Mouse (Mus musculus) liver, embryonic 14.5 days (tissue): ENCODE measurements around the gene Rap1gap2. TPM values are rescaled to one million over a fixed set of nuclear protein-coding genes. Genes with fewer than 3 reads are reported as not detected.
A peak's percentile ranks its signal among the peaks of the same experiment; 100 is the strongest.

Experiments
- ATAC-seq: fragments of 200-750 bp; cut with Nextera tagmentation; 2 replicates; pipeline ENCODE4 v1.8.0; 2017; ENCODE audit warnings: moderate number of reproducible peaks, mild to moderate bottlenecking, moderate library complexity; ENCODE audit not compliant: insufficient read depth
- DNase-seq, 3 experiments: peaks; one replicate each; pipeline ENCODE4 v3.0.0-alpha.2; 2012 to 2013; ENCODE audit warnings: low read depth in 3 of 3, low spot score in 3 of 3
- H3K27ac ChIP-seq: fragments of 300-500 bp; sonication (generic); 2 replicates; pipeline ENCODE4 v1.5.1; 2014; ENCODE audit warnings: moderate library complexity, mild to moderate bottlenecking, control low read depth, inconsistent platforms
- H3K27me3 ChIP-seq: fragments of 300-500 bp; sonication (generic); 2 replicates; pipeline ENCODE4 v1.6.1; 2014; ENCODE audit warnings: mild to moderate bottlenecking, low read length, moderate library complexity; ENCODE audit not compliant: control insufficient read depth, insufficient read depth
- H3K36me3 ChIP-seq: fragments of 300-500 bp; sonication (generic); replicated peaks from 2 replicates; pipeline ENCODE4 v1.6.1; 2014; ENCODE audit warnings: low read depth; ENCODE audit not compliant: control insufficient read depth, insufficient read depth
- H3K4me1 ChIP-seq, 2 experiments: fragments of 200-500 bp in 1 of 2; fragments of 300-500 bp in 1 of 2; sonication (generic) in 1 of 2; replicated peaks; 2 replicates each; pipeline ENCODE4 v1.6.1; 2012 to 2014; ENCODE audit warnings: antibody characterized with exemption in 1 of 2, inconsistent platforms in 1 of 2, low read length in 1 of 2; ENCODE audit not compliant: control insufficient read depth in 2 of 2, insufficient read depth in 2 of 2
- H3K4me2 ChIP-seq: fragments of 300-500 bp; sonication (generic); 2 replicates; pipeline ENCODE4 v1.6.1; 2014; ENCODE audit warnings: low read depth, mild to moderate bottlenecking, control low read depth, moderate library complexity
- H3K4me3 ChIP-seq, 2 experiments: fragments of 200-500 bp in 1 of 2; fragments of 300-500 bp in 1 of 2; sonication (generic) in 1 of 2; 2 replicates each; pipeline ENCODE4 v1.5.1; 2012 to 2014; ENCODE audit warnings: low read depth in 2 of 2, low read length in 2 of 2, mild to moderate bottlenecking in 2 of 2, control low read depth in 1 of 2, inconsistent platforms in 1 of 2, moderate library complexity in 1 of 2; ENCODE audit not compliant: insufficient read depth in 1 of 2
- H3K9ac ChIP-seq: fragments of 300-500 bp; sonication (generic); replicated peaks from 2 replicates; pipeline ENCODE4 v1.6.1; 2014; ENCODE audit warnings: mild to moderate bottlenecking, control low read depth, moderate library complexity
- H3K9me3 ChIP-seq: fragments of 300-500 bp; sonication (generic); 2 replicates; pipeline ENCODE4 v1.6.1; 2016; ENCODE audit warnings: low read length, mixed read lengths; ENCODE audit not compliant: control insufficient read depth
- CTCF ChIP-seq: IDR thresholded peaks from 2 replicates; pipeline ENCODE4 v1.5.1; 2016; ENCODE audit warnings: antibody characterized with exemption, low read depth, control low read depth
- EP300 ChIP-seq: IDR thresholded peaks from 2 replicates; pipeline ENCODE4 v1.6.1; 2016; ENCODE audit warnings: antibody characterized with exemption, low read depth
- WGBS: fragments of 180-500 bp; shearing (Covaris S2); extraction: QIAGEN DNeasy Blood & Tissue Kit; methylation state at CpG from one replicate; pipeline ENCODE4 v1.1.7; 2014; ENCODE audit not compliant: insufficient replicate concordance; 5-methylcytosine and 5-hydroxymethylcytosine counted together
- polyA plus RNA-seq, 2 experiments: library from polyadenylated mRNA; depleted of rRNA in 1 of 2; stranded (reverse) in 1 of 2; unstranded in 1 of 2; fragments of >200 nt; fragmentation: Nextera tagmentation in 1 of 2; extraction: Ambion mirVana in 1 of 2; gene quantifications; 2 replicates each; pipeline versions ENCODE4 v1.2.1 to v1.2.3; 2012 to 2014

The Rap1gap2 gene
- polyA plus RNA-seq, 2 experiments: 0.56 to 0.98 TPM

DNA sequence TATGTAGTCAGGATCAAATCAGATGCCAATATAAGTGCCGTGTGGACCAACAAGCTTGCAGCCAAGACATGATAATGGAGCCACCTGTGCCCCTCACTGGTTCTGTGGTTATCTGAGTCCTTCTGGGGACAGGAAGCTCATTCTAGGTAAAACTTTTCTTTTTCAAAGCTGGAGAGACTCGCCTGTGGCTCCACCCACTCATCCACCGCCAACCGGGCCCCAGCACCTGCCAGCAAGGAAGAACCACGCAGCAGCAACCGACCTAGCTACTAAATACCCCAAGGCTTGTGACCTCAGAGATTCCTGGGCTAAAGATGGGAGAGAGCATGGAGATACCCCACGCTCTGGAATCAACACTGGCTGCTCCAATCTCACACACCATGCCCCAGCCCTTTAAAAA, 205.5 kb downstream of the Rap1gap2 start:
- Histone ChIP-seq H3K27ac (no peak overlapping the region), H3K9me3 (no peaks in the 10 kb centered on the region), H3K4me2 (no peak overlapping the region), H3K4me1 (no peaks in the 10 kb centered on the region), H3K36me3 (no peaks in the 10 kb centered on the region), H3K27me3 (no peaks in the 10 kb centered on the region), H3K4me3 (no peak overlapping the region), H3K9ac (no peak overlapping the region)
- ATAC-seq (no peak), DNase-seq (no peak)
- 54% methylated on average over 7 of the region's 7 CpGs for WGBS
- no peak for TF ChIP-seq CTCF
- TF ChIP-seq EP300: no peak

GRCm38 (mm10) chr11:74404216-74404615, 206.5 kb downstream of the Rap1gap2 start:
- no peak for TF ChIP-seq CTCF
- TF ChIP-seq EP300: no peak
- H3K9me3 ChIP-seq: no peaks in the 10 kb centered on the region
- no peaks in the 10 kb centered on the region for H3K4me1 ChIP-seq
- no peak for ATAC-seq
- no peak overlapping the region for H3K9ac ChIP-seq
- no peak overlapping the region for H3K4me2 ChIP-seq
- DNase-seq: no peak
- no peak overlapping the region for H3K27ac ChIP-seq
- 42% methylated on average over 2 of the region's 2 CpGs for WGBS
- no peaks in the 10 kb centered on the region for H3K36me3 ChIP-seq
- H3K4me3 ChIP-seq: no peak overlapping the region
- H3K27me3 ChIP-seq: no peaks in the 10 kb centered on the region

DNA sequence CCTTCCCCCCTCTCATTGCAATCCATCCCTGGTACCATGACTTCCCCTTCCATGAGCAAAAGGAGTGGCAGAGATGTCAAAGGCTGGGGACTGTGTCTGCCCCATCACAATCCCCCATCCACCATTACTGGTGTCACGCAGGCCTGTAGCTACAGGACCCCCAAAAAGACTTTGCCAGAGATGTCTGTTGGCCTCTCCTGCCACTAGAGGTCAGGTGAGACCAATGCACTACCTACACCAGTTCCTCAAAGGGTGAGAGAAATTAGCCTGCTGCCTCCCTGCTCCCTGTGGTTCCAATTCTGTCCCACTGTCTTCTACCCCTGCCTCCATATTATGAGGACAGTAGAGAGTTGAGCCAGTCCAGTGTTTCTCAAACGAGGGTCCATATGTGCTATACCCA, 208.6 kb downstream of the Rap1gap2 start:
- no peak overlapping the region for H3K9ac ChIP-seq
- DNase-seq (no peak), ATAC-seq (no peak)
- no peak overlapping the region for H3K4me2 ChIP-seq
- TF ChIP-seq EP300 (no peak), CTCF (peak; percentile 59)
- H3K9me3 ChIP-seq: no peaks in the 10 kb centered on the region
- WGBS: 28% methylated on average over 2 of the region's 2 CpGs
- H3K4me3 ChIP-seq: no peak overlapping the region
- H3K27me3 ChIP-seq: no peaks in the 10 kb centered on the region
- H3K36me3 ChIP-seq: no peaks in the 10 kb centered on the region
- H3K4me1 ChIP-seq: no peaks in the 10 kb centered on the region
- no peak overlapping the region for H3K27ac ChIP-seq

- ATAC-seq: no peak
- TF ChIP-seq CTCF (no peak), EP300 (no peak)
- Histone ChIP-seq H3K4me1 (no peaks in the 10 kb centered on the region; a peak in 1 of 4 replicates), H3K9me3 (no peaks in the 10 kb centered on the region), H3K27ac (no peak overlapping the region), H3K4me3 (no peak overlapping the region), H3K4me2 (no peak overlapping the region), H3K36me3 (no peaks in the 10 kb centered on the region), H3K27me3 (no peaks in the 10 kb centered on the region), H3K9ac (no peak overlapping the region)
- WGBS: 59% methylated on average over 18 of the region's 18 CpGs
- no peak for DNase-seq
Measured at GRCm38 (mm10) chr11:74395583-74395982, 215.1 kb downstream of the Rap1gap2 start.

GRCm38 (mm10) chr11:74393489-74393888, 217.2 kb downstream of the Rap1gap2 start:
- TF ChIP-seq CTCF: no peak
- no peaks in the 10 kb centered on the region for H3K36me3 ChIP-seq
- H3K9ac ChIP-seq: no peak overlapping the region
- no peak overlapping the region for H3K4me3 ChIP-seq
- no peak overlapping the region for H3K27ac ChIP-seq
- DNase-seq (peak; percentile 6 to 24 (median 16)), ATAC-seq (peak; percentile 74)
- no peak overlapping the region for H3K4me2 ChIP-seq
- H3K4me1 ChIP-seq: no peaks in the 10 kb centered on the region; a peak in 1 of 4 replicates
- WGBS: 50% methylated on average over 5 of the region's 5 CpGs
- H3K27me3 ChIP-seq: no peaks in the 10 kb centered on the region
- H3K9me3 ChIP-seq: no peaks in the 10 kb centered on the region
